Mouse (Mus musculus) megakaryocyte-erythroid progenitor cell, adult 5-6 weeks (primary cell): ENCODE results near the gene Nlrp10. TPM values are rescaled to one million over a fixed set of nuclear protein-coding genes. Genes with fewer than 3 reads are reported as not detected.

ENCODE experiments used
- ATAC-seq: replicated peaks from 2 replicates; pipeline ENCODE4 v1.8.0; 2016; ENCODE audit warnings: mild to moderate bottlenecking, inconsistent platforms; ENCODE audit not compliant: severe bottlenecking, poor library complexity, low FRiP score, low TSS enrichment
- total RNA-seq, 2 experiments: library from RNA; stranded (forward) in 1 of 2; stranded (reverse) in 1 of 2; fragments of 200-1000, 215-1000 nt in 1 of 2; fragments of >200 nt in 1 of 2; fragmentation: Nextera tagmentation in 1 of 2; gene quantifications; 2 replicates each; pipeline ENCODE4 v1.2.3; 2014 to 2017

Gene Nlrp10
- 0.33 TPM in 1 of 2 replicates, not detected in the other for total RNA-seq (2014; fragmentation: Nextera tagmentation)
- 0.15 TPM in 1 of 2 replicates, not detected in the other for total RNA-seq (2017)

DNA sequence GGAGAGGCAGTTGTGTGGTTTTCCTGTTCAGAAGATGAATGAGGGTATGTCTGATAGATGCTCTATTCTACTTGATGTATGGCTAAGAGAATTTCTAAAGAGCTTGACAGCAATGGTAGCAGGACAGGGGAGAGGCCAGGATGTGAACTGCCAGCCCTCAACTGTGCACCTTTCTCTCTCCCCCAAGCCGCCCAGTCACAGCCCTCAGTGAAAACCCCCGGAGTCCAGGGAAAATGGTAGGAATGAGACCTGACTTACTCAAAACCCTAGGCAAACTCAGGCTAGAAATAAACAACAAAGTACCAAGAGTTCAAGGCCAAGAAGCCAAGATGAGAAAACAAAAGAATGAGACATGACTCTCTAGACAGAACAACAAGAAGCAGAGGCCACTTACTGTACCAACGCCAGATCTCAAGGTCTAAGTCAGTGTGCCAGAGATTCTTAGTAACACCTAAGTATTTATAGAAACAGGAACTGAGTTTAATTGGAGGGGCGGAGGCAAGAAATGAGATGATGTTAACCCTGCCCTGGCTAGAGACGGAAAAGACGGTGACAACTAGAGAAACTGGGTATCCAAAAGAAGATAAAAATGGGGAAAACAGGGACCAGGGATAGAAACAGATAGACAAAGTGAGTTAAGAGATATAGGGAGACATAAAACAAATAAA lies at the start of gene Nlrp10:
Gene Nlrp10 (minus strand): TSS at position 453 of the 668 bp plus-strand sequence.
- no peak for ATAC-seq

DNA sequence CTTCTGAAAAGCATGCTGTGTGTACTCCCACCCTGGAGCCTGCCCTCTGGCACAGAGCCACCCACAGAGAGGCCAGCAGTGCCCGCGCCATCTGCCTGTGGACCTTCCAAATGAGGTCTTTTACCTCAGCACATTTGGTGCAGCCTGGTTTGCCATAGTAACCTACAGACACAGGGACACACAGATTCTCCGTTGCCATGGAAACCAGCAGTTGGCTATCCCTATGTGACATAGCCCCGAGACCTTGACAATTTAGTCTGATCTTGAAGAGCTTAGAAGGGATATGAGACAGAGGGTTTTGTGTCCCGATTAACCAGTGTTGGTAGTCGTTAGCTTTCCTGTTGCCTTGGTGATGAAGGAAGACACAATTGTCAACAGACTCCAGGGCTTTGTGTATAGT lies 42.3 kb upstream of the Nlrp10 start:
- ATAC-seq, result no peak

DNA sequence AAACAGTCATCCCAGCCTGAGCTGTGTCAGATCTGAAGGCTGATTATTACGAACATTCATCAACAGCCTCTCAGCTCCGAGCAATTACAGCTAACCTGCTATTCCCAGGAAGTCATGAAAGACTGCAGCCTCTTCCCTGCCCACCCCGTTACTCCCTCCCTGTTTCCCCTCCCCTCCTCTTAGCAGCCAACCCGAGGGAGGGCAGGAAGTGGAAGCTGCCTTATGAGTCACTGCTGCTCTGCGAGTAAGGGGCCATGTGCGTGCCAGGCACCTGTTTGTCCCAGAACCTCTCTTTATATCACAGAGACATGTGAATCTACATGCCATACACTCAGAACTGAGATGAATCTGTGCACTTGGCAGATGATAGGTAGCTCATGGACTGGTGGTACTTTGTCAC lies 38.2 kb upstream of the Nlrp10 start:
- ATAC-seq, result no peak

DNA sequence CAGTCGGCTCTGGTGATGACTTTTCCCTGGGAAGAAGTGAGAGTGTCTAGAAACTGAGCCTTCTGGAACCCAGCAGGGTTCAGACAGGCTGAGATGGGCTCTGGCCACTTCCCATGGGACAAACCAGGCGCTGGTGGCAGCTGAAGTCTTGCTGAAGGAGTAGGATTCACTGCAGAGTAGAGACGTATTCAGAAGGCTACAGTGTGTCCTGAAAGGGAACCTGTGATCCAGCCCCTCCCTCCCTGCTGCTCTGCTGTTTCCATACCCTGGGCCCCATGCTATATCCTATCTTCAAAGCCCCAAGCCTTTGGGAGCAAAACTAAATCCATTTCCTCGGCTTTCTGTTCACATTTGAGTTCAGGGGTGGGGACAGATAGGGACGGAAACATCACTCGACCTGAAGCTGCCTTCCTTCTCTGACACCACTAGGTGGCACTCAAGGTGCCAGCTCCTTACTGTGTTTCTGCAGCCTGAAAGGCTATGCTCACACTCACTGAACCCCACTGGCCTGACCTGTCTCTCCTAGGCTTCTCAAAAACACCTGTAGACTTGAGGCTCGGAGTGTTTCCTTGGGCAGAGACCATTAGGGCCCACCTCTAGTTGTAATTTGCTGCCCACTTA lies 36.9 kb upstream of the Nlrp10 start:
- ATAC-seq, result peak; percentile 88

DNA sequence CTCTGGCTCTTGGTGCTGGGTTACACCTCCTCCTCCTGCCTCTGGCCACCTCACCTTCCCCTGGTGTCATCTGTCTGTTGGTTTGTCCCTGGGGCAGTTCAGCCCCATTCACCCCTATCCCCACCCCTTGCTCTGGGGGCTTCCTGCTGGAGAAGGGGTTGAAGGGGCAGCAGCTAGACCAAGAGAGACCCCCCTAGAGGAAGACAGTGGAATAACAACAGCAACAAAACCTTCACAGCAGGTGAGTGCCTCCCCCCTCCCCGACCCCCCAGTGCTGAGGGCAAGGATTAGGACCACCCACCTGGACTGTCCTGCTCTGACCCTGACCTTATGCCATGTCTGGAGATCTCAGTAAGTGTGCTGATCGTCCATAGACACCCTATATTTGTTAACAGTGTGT lies 36.0 kb upstream of the Nlrp10 start:
- peak; percentile 45; the same call in 1 of the 2 replicates for ATAC-seq

DNA sequence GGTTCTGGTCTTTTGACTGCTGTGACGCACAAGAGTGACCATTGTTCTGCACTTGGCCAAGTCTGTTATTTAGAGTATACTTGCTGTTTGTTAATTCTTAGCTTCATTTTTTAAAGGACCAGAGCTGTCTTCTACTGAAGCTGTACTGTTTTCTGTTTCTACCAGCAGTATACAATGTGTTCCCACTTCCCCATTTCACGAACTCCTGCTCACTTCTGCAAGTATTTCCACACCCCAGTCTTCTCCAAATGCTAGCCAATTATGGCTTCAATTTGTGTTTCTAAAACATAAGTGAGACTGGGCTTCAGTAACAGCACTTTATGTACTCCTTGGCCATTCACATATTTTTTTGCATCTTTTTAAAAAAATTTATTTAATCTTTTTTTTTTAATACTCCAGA lies 27.8 kb upstream of the Nlrp10 start:
- no peak for ATAC-seq

DNA sequence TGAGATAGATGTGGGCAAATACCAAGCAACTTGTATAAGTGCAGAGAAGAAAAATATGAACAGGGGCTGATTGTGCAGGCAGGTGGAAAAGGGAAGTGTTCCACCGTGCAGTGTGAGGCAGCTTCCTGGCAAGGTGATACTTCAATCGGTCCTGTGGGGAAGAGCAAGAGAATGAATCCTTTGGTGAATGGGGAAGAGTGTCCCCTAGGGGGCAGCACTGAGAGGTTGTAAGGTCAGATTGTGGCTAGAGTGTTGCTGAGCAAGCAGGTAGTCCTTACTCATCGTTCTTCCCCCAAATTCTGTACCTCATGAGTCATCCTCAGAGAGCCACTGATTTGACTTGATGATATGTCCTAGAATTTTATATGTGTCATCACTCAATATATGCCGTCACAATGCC lies 24.2 kb upstream of the Nlrp10 start:
- ATAC-seq, result peak; percentile 84

DNA sequence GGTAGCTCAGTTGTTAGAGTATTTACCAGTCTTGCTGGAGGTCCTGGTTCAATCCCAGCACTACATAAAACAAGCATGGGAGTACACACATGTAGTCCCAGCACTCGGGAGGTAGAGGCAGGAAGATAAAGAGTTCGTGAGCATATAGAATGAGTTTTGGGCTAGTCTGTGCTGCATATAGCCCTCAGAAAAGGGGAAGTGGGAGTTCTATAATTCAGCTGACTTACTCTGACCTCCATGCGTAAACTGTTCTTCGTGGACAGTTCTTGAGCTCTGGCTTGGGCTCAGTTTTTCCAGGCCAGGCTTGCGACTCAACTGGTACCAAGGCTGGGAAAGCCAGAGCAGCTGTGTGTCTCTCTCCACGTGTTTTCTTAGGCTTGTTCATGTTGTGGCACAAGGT lies 22.8 kb upstream of the Nlrp10 start:
- no peak for ATAC-seq

DNA sequence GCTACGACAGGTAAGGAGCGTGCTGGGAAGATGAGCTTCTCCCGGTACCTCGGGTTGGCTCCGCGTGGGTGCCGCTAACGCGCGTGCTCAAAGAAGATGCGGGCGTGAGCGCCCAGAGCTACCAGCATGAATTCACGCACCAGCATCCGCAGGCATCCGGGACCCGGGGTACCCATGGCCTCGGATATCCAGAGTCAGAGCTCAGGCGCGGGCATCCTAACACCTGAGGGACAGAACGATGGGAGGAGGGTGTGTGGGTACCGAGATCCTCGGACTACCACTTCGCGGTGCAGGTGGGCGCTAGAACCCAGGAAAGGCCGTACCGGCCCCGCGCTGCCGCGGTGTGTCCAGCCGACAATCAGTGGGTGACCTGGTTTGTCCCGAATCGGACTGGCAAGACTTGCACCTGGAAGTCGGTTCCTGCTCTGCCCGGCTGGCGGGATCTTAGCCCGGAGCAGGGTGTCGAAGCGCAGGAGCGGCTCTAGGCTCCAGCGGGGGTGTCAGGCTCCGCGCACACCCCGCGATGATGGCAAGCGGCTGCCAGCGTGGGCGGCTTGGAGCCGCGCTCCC lies 20.9 kb upstream of the Nlrp10 start:
- no peak for ATAC-seq

DNA sequence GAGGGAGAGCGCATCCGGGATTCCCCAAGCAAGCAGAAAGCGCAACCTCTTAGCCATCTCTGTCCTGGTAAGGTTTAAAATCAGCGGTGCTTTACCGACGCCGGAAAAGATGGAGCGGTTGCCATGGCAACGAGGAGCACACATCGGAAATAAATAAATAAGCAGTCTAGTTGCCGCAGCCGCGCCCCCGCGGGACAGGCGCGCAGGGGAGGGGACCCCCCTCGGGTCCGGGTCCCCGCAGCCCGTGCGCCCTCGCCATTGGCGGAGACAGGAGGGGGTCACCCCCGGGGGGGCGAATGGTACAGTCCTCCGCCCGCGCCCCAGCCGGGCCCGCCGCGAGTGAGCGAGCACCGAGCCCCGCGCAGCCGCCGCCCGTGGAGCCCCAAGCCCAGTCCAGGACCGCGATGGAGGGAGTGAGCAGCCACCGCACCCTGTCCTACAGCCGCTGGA lies 20.4 kb upstream of the Nlrp10 start, which contains the start of gene Tub:
Gene Tub (plus strand): TSS at position 27 of the 450 bp plus-strand sequence.
- ATAC-seq, result no peak

DNA sequence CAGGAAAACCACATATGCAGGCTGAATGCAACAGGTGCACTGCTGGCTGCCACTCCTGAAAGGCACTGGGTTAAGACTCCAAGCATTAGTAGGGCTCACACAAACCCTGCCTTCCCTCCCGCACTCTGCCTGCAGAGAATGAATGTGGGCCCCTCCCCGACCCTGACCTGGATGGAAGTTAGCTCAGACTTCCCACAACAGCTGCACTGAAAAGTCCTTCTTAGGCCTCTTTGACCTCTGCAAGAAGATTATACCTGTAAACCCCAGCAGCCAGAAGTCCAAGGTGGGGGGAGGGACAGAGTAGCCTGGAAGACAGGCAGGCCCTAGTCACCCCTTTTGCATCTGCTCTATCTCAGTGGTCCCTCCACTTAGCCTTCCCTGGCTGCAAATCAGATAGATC lies 19.3 kb upstream of the Nlrp10 start:
- ATAC-seq, result no peak

DNA sequence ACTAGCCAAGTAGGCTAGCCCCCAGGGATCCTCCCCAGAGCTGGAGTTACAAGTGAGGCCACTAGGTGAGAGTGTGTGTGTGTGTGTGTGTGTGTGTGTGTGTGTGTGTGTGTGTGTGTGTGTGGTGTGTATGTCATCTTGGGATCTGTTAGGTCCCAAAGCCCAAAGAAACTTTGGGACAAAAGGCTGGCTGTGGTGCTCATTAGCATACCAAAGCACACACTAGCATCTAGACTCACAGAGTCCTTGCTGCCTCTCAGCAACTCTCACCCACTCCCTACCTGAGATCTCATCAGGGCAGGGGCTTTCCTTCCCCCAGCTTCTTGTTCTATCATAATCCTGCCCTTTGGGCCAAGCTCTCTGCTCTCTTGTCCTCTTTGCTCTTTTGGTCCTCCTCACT lies 18.6 kb upstream of the Nlrp10 start:
- ATAC-seq, result no peak

DNA sequence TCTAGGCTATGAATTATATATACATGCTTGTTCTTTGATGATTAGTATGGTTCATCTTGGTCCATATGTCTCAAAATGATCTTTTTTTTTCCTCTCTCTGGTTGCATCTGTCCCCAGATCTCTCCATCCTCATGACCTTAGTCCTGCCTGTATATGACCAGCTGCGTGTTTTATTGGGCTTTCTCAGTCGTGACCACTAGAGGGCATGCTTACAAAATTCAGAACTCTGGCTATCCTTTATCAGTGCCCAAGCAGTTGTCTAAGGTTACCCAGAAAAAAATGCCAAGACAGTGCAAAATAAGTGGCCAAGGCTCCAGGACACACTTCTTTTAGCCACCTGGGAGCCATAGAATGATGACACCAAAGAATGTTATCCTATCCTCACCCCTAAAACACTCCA lies 14.0 kb upstream of the Nlrp10 start:
- peak; percentile 91 for ATAC-seq

DNA sequence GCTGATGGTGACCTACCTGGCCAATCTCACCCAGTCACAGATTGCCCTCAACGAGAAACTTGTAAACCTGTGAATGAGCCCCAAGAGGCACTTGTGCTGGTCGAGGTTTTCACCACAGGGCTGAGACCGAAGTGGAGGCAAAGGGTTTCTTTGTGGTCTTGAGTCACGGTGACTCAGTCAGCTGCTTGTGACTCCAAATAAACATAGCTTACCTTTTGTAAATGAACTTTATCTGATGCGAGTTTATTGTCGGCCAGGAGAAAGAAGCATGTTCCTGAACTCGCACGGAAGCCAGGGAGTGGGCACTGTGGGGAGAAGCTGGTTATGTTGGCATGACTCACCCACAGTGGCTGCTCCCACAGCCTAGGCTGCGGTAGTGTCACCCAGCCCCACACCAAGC lies 11.5 kb upstream of the Nlrp10 start:
- no peak for ATAC-seq

DNA sequence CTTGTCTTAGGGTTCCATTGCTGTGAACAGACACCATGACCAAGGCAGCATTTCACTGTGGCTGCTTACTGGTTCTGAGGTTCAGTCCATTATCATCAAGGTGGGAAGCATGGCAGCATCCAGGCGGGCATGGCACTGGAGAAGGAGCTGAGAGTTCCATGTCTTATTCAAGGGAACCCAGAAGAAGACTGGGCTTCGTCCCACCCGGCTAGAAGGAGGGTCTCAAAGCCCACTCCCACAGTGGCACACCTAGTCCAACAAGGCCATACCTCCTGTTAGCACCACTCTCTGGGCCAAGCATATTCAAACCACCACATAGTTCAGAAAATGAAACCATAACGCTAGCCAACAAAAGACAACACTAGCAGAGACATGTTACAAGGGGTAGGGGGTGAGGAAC lies 6.6 kb upstream of the Nlrp10 start:
- no peak for ATAC-seq

DNA sequence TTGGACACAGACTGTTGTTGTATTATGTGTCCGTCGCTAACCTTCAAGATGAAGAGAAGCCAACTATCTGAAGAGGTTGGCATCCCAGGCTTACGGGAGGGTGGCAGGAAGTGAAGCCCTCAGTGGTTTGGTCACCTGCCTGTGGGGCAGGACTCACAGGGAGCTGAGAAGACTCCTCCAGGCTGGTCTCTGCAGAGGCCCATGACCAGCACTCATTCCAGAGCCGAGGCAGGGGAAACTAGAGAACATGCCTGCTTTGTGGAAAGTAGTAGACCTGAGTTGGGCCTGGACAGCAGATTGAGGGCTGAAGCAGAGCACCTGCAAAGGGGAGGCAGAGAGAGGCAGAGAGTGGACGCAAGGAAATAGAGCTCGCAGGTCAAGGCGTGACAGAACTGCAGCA lies 5.4 kb upstream of the Nlrp10 start:
- ATAC-seq, result no peak

DNA sequence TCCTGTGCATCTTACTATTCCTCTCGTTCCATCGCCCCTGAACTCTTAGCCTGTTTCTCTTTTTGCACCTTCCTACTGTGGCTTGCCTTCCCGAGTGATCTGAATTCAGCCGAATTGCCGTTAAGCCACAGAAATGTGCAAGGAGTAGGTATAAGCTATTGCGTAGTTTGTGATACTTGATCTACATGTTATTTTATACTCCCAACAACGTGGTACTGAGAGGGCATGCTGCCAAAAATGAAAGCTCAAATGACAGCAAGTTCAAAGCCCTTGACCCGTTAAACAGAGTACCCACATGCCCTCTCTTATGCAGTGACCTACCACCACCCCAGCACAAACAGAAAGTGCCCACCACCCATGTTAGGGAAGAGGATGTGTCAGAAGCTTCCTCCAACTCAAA lies 4.9 kb upstream of the Nlrp10 start:
- ATAC-seq, result 0 out of 2 replicates have a peak, but pooled peaks have one; percentile 8

DNA sequence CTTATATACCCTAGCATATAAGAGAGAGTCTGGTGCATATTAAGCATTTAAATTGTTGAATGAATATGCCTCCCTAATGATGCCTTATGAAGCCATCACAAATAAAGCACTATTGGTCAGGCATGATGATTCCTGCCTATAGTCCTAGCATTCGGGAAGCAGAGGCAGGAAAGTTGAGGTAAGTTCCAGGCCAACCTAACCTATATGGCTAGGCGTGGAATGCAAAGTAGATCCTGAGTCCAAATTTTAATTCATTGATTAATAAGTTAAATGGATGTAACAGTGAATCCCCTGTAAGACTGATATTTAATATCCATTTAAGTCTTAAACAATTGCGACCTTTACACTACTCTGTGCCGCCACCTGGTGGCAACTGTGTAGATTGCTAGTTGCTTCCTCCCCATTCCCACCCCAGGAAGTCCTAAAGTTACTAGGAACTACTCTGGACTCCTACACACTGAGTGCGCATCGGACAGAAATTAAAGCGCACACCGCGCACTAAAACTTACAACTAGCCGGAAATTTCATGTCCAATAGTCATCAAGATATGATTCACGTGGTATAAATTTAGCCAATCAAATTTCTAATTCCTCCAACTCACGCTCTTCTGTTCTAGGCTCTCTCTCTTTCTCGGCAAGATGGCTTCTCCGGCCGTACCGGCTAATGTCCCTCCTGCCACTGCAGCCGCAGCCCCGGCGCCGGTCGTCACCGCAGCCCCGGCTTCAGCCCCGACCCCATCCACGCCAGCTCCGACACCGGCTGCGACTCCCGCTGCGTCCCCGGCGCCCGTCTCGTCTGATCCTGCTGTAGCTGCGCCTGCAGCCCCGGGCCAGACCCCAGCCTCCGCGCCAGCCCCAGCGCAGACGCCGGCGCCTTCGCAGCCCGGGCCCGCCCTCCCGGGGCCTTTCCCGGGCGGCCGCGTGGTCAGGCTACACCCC lies 4.1 kb upstream of the Nlrp10 start, which contains the start of gene Eif3f:
Gene Eif3f (plus strand): TSS at position 624 of the 938 bp plus-strand sequence.
- peak; percentile 94 for ATAC-seq

DNA sequence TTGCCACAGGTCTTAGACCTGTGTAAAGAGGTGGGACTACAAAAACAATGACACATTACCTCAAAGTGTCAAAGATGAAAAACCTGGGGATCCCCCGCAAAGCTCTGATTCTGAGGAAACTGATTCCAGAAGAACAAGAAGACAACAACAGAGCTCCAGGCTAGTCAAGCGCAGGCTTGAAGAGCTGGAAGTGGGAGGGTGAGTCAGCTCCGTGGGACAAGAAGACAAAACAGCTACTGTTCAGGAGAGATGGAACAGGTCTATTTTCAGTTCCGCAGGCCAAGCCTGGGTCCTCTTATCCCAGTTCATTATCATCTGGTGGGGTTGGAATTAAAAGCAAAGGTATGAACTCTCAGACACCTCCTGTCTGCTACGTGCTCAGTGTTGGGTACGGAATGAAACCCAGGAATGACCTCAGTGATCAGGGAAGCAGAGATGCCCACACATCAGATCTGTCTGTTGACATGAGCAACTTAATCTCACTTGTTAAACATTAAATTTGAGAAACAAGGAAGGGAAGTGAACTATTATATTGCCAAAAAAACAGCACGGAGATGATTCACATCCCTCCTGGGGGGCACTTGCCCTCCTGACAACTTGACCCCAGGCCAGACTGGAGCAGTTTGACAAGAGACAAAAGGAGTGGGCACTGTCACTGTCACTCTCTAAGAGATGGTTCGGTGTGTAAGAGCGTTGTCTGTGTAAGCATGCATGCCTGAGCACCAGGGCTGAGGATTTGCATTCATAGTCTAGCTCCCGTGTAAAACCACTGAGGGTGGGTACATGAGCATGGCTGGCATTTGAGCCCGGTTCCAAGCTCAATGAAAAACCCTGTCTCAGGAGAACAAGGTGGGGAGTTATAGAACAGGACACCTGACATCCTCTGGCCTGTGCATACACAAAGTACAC lies 1.4 kb downstream of the Nlrp10 start:
- no peak for ATAC-seq
